Mouse (Mus musculus): ENCODE results near the gene Olfr1253.

Olfr1253 gene

GRCm38 (mm10) chr2:89756990-89757389 is at the start of gene Olfr1253:
Olfr1253 (minus strand) TSS chr2:89757090.
- DNase-seq: no peak

- no peak for DNase-seq
These were observed 42.7 kb upstream of the Olfr1253 start for GRCm38 (mm10) chr2:89799583-89799982.

- DNase-seq: no peak
These were observed 36.6 kb upstream of the Olfr1253 start, which contains the start of gene Olfr1254 for GRCm38 (mm10) chr2:89793519-89793918. Olfr1254 (minus strand) TSS chr2:89793619.

DNA sequence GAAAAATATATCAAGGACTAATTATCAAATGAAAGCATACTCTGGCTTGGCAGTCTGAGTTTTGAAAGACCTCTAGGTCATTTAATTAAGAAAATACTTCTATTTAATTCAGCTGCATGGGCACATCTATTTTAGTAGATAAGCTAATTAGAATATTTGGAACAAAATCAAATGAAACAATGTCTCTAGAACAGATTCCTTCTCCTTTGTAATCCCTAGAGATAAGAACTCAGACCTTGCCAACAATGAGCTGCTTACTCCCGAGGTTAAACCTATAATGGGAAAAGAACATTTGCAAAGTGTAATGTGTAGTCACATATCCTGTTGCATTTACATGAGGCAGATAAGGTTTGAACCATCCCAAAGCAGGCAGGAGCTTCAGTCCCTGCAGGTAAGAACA is 32.0 kb downstream of the Olfr1253 start, which contains the start of gene Olfr1252:
Gene Olfr1252 (minus strand): TSS at position 101 of the 400 bp plus-strand sequence.
- no peak for DNase-seq
